Mouse (Mus musculus) intestine, embryonic 15.5 days (tissue): ENCODE results near the gene Tom1l2. TPM values are rescaled to one million over a fixed set of nuclear protein-coding genes. Genes with fewer than 3 reads are reported as not detected.

ENCODE experiments used
- ATAC-seq: fragments of 200-750 bp; cut with Nextera tagmentation; 2 replicates; pipeline ENCODE4 v1.8.0; 2017; ENCODE audit warnings: moderate TSS enrichment, moderate library complexity
- H3K27ac ChIP-seq: fragments of 300-500 bp; sonication (generic); 2 replicates; pipeline ENCODE4 v1.5.1; 2015; ENCODE audit warnings: mild to moderate bottlenecking, inconsistent platforms
- H3K27me3 ChIP-seq: fragments of 300-500 bp; sonication (generic); replicated peaks from 2 replicates; pipeline ENCODE4 v1.6.1; 2015; ENCODE audit warnings: inconsistent platforms
- H3K36me3 ChIP-seq: fragments of 300-500 bp; sonication (generic); 2 replicates; pipeline ENCODE4 v1.6.1; 2015; ENCODE audit warnings: inconsistent platforms
- H3K4me1 ChIP-seq: fragments of 300-500 bp; sonication (generic); replicated peaks from 2 replicates; pipeline ENCODE4 v1.6.1; 2015; ENCODE audit warnings: inconsistent platforms
- H3K4me2 ChIP-seq: fragments of 300-500 bp; sonication (generic); replicated peaks from 2 replicates; pipeline ENCODE4 v1.6.1; 2015; ENCODE audit warnings: mild to moderate bottlenecking, inconsistent platforms
- H3K4me3 ChIP-seq: fragments of 300-500 bp; sonication (generic); replicated peaks from 2 replicates; pipeline ENCODE4 v1.5.1; 2015; ENCODE audit warnings: inconsistent platforms
- H3K9ac ChIP-seq: fragments of 300-500 bp; sonication (generic); 2 replicates; pipeline ENCODE4 v1.6.1; 2015; ENCODE audit warnings: inconsistent platforms
- H3K9me3 ChIP-seq: fragments of 300-500 bp; sonication (generic); 2 replicates; pipeline ENCODE4 v1.6.1; 2016; ENCODE audit warnings: inconsistent platforms
- WGBS: fragments of 180-500 bp; shearing (Covaris S2); methylation state at CpG from one replicate; pipeline ENCODE4 v1.1.7; 2015; 5-methylcytosine and 5-hydroxymethylcytosine counted together
- polyA plus RNA-seq: library from polyadenylated mRNA; unstranded; fragments of >200 nt; fragmentation: Nextera tagmentation; extraction: Ambion mirVana; gene quantifications from 2 replicates; pipeline ENCODE4 v1.2.1, GENCODE M21; 2015

The Tom1l2 gene
- polyA plus RNA-seq, 1 experiment from 2014 or later: 22.3 TPM

- no peaks in the 10 kb centered on the region for H3K36me3 ChIP-seq
These were observed 14.6 kb upstream of the Tom1l2 start for GRCm38 (mm10) chr11:60367256-60367655.

GRCm38 (mm10) chr11:60366239-60367019, 13.7 kb upstream of the Tom1l2 start:
- H3K9me3 ChIP-seq: no peaks in the 10 kb centered on the region
- no peak overlapping the region for H3K4me2 ChIP-seq
- no peak overlapping the region for H3K4me3 ChIP-seq
- 30% methylated on average over 16 of the region's 16 CpGs for WGBS
- no peaks in the 10 kb centered on the region for H3K27me3 ChIP-seq
- no peak overlapping the region for H3K27ac ChIP-seq
- peaks cover 7% of the 10 kb centered on the region; the same call in 1 of the 2 replicates for H3K4me1 ChIP-seq
- H3K9ac ChIP-seq: no peak overlapping the region
- no peaks in the 10 kb centered on the region for H3K36me3 ChIP-seq
- no peak for ATAC-seq

More at GRCm38 (mm10) chr11:60367256-60367655, 14.6 kb upstream of the Tom1l2 start:
- Histone ChIP-seq H3K27ac (no peak overlapping the region), H3K4me2 (no peak overlapping the region), H3K27me3 (no peaks in the 10 kb centered on the region), H3K4me1 (peaks cover 7% of the 10 kb centered on the region; the same call in 1 of the 2 replicates), H3K9ac (no peak overlapping the region), H3K9me3 (no peaks in the 10 kb centered on the region), H3K4me3 (no peak overlapping the region)
- ATAC-seq: no peak
- WGBS: 61% methylated on average over 3 of the region's 3 CpGs

GRCm38 (mm10) chr11:60360631-60361201, 8.0 kb upstream of the Tom1l2 start:
- H3K9me3 ChIP-seq: no peaks in the 10 kb centered on the region
- no peak overlapping the region for H3K4me3 ChIP-seq
- no peak overlapping the region for H3K4me2 ChIP-seq
- H3K27me3 ChIP-seq: no peaks in the 10 kb centered on the region
- no peak overlapping the region for H3K9ac ChIP-seq
- ATAC-seq: no peak
- H3K27ac ChIP-seq: no peak overlapping the region
- no peaks in the 10 kb centered on the region for H3K36me3 ChIP-seq
- H3K4me1 ChIP-seq: no peaks in the 10 kb centered on the region
- WGBS: 74% methylated on average over 5 of the region's 5 CpGs

- H3K9ac ChIP-seq: no peak overlapping the region
- no peak overlapping the region for H3K4me3 ChIP-seq
- H3K4me2 ChIP-seq: no peak overlapping the region
- H3K4me1 ChIP-seq: no peaks in the 10 kb centered on the region
- no peaks in the 10 kb centered on the region for H3K27me3 ChIP-seq
- H3K9me3 ChIP-seq: no peaks in the 10 kb centered on the region
- ATAC-seq: no peak
- H3K36me3 ChIP-seq: no peaks in the 10 kb centered on the region
- 75% methylated on average over 1 of the region's 1 CpGs for WGBS
- no peak overlapping the region for H3K27ac ChIP-seq
These were observed 7.2 kb upstream of the Tom1l2 start for GRCm38 (mm10) chr11:60359936-60360335.

GRCm38 (mm10) chr11:60359138-60359537, 6.4 kb upstream of the Tom1l2 start:
- H3K27me3 ChIP-seq: no peaks in the 10 kb centered on the region
- no peak overlapping the region for H3K9ac ChIP-seq
- H3K36me3 ChIP-seq: no peaks in the 10 kb centered on the region
- no peak overlapping the region for H3K27ac ChIP-seq
- no peaks in the 10 kb centered on the region for H3K4me1 ChIP-seq
- H3K4me3 ChIP-seq: no peak overlapping the region
- no peaks in the 10 kb centered on the region for H3K9me3 ChIP-seq
- H3K4me2 ChIP-seq: no peak overlapping the region
- no peak for ATAC-seq
- 68% methylated on average over 5 of the region's 5 CpGs for WGBS

- Histone ChIP-seq H3K27ac (no peak overlapping the region), H3K4me1 (0 out of 2 replicates have a peak, but pooled peaks cover 1% of the 10 kb centered on the region), H3K36me3 (no peaks in the 10 kb centered on the region), H3K9ac (no peak overlapping the region), H3K9me3 (no peaks in the 10 kb centered on the region), H3K4me3 (no peak overlapping the region), H3K27me3 (no peaks in the 10 kb centered on the region), H3K4me2 (no peak overlapping the region)
- 51% methylated on average over 7 of the region's 7 CpGs for WGBS
- ATAC-seq: no peak
These were observed 5.8 kb upstream of the Tom1l2 start for GRCm38 (mm10) chr11:60358548-60358947.

- H3K4me2 ChIP-seq: no peak overlapping the region
- H3K9me3 ChIP-seq: no peaks in the 10 kb centered on the region
- no peak overlapping the region for H3K9ac ChIP-seq
- ATAC-seq: no peak
- H3K27me3 ChIP-seq: no peaks in the 10 kb centered on the region
- H3K4me3 ChIP-seq: no peak overlapping the region
- H3K4me1 ChIP-seq: 0 out of 2 replicates have a peak, but pooled peaks cover 4% of the 10 kb centered on the region
- H3K36me3 ChIP-seq: no peaks in the 10 kb centered on the region
- 37% methylated on average over 1 of the region's 1 CpGs for WGBS
- H3K27ac ChIP-seq: no peak overlapping the region
These were observed 4.4 kb upstream of the Tom1l2 start for GRCm38 (mm10) chr11:60357116-60357515.

GRCm38 (mm10) chr11:60355952-60356351, 3.2 kb upstream of the Tom1l2 start:
- H3K27me3 ChIP-seq: no peaks in the 10 kb centered on the region
- H3K4me3 ChIP-seq: no peak overlapping the region
- no peak overlapping the region for H3K27ac ChIP-seq
- H3K9ac ChIP-seq: no peak overlapping the region
- 55% methylated on average over 2 of the region's 2 CpGs for WGBS
- peaks cover 10% of the 10 kb centered on the region; the same call in 1 of the 2 replicates for H3K4me1 ChIP-seq
- no peaks in the 10 kb centered on the region for H3K36me3 ChIP-seq
- no peaks in the 10 kb centered on the region for H3K9me3 ChIP-seq
- H3K4me2 ChIP-seq: no peak overlapping the region
- no peak for ATAC-seq

- no peak for ATAC-seq
- peak overlapping the region; percentile 79 for H3K9ac ChIP-seq
- WGBS: 20% methylated on average over 11 of the region's 11 CpGs
- peak overlapping the region; percentile 69 for H3K27ac ChIP-seq
- no peaks in the 10 kb centered on the region for H3K36me3 ChIP-seq
- H3K27me3 ChIP-seq: no peaks in the 10 kb centered on the region
- H3K4me2 ChIP-seq: peak overlapping the region; percentile 89
- H3K4me1 ChIP-seq: peaks cover 10% of the 10 kb centered on the region; the same call in 1 of the 2 replicates
- H3K9me3 ChIP-seq: no peaks in the 10 kb centered on the region
- H3K4me3 ChIP-seq: peak overlapping the region; percentile 81
These were observed 757 bp downstream of the Tom1l2 start for GRCm38 (mm10) chr11:60351925-60352371.

- no peak overlapping the region; the same call in 1 of the 2 replicates for H3K9ac ChIP-seq
- H3K36me3 ChIP-seq: no peaks in the 10 kb centered on the region
- H3K9me3 ChIP-seq: no peaks in the 10 kb centered on the region
- no peak overlapping the region for H3K27ac ChIP-seq
- peak overlapping the region; percentile 81 for H3K4me3 ChIP-seq
- 59% methylated on average over 2 of the region's 2 CpGs for WGBS
- H3K4me2 ChIP-seq: peak overlapping the region; percentile 89
- H3K27me3 ChIP-seq: no peaks in the 10 kb centered on the region
- H3K4me1 ChIP-seq: peaks cover 10% of the 10 kb centered on the region; the same call in 1 of the 2 replicates
- no peak for ATAC-seq
These were observed 1.3 kb downstream of the Tom1l2 start for GRCm38 (mm10) chr11:60351388-60351787.

GRCm38 (mm10) chr11:60346537-60346936, 6.2 kb downstream of the Tom1l2 start:
- ATAC-seq: no peak
- no peak overlapping the region for H3K27ac ChIP-seq

GRCm38 (mm10) chr11:60345868-60346267, 6.8 kb downstream of the Tom1l2 start:
- no peak overlapping the region for H3K27ac ChIP-seq
- no peaks in the 10 kb centered on the region for H3K9me3 ChIP-seq
- no peaks in the 10 kb centered on the region for H3K4me1 ChIP-seq
- no peak overlapping the region for H3K4me2 ChIP-seq
- no peaks in the 10 kb centered on the region for H3K27me3 ChIP-seq
- no peak overlapping the region for H3K9ac ChIP-seq
- H3K4me3 ChIP-seq: no peak overlapping the region
- 79% methylated on average over 4 of the region's 4 CpGs for WGBS
- H3K36me3 ChIP-seq: no peaks in the 10 kb centered on the region
- no peak for ATAC-seq

More at GRCm38 (mm10) chr11:60346537-60346936, 6.2 kb downstream of the Tom1l2 start:
- Histone ChIP-seq H3K4me1 (peaks cover under 1% of the 10 kb centered on the region; the same call in 1 of the 2 replicates), H3K4me3 (no peak overlapping the region), H3K36me3 (no peaks in the 10 kb centered on the region), H3K27me3 (no peaks in the 10 kb centered on the region), H3K4me2 (no peak overlapping the region), H3K9ac (no peak overlapping the region), H3K9me3 (no peaks in the 10 kb centered on the region)
- 63% methylated on average over 4 of the region's 4 CpGs for WGBS
